Mouse (Mus musculus): ENCODE results near the gene Rarres1.

DNA sequence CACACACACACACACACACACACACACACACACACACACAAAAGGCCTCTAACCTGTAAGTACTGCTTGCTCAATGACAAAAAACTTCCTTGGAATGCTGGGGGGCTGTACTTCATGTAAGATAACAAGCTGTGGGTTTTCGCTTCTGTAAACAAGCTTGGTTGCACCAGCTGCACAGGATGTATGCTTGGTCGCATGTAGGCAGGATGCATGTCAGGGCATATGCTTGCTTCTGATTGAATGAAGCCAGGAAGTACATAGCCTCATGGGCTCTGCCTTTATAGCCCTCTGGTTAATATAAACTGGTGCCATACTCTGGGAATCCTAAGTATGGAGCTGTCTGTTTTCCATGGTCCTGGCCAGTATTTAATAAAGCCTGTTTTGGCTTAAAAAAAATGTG, 17.3 kb downstream of the Rarres1 start:
- TF ChIP-seq GATA1 (IDR thresholded peaks at IDR 0.05; ENCODE audit: low read depth, low read length) (no peak), POLR2A (IDR thresholded peaks at IDR 0.05; ENCODE audit: control insufficient read depth in 1 of 2, insufficient read depth in 1 of 2, low read depth in 1 of 2, low read length in 2 of 2, poor library complexity in 1 of 2) (no peak), POLR2AphosphoS5 (IDR thresholded peaks at IDR 0.05; ENCODE audit: borderline replicate concordance, low read depth, low read length) (no peak)
